Mouse (Mus musculus) forebrain, embryonic 16.5 days (tissue): ENCODE data around the gene Adgb. TPM values are rescaled to one million over a fixed set of nuclear protein-coding genes. Genes with fewer than 3 reads are reported as not detected.

Experiments
- ATAC-seq: fragments of 200-750 bp; cut with Nextera tagmentation; 2 replicates; pipeline ENCODE4 v1.8.0; 2017; ENCODE audit warnings: mild to moderate bottlenecking, moderate library complexity
- H3K27ac ChIP-seq: fragments of 300-500 bp; sonication (generic); 2 replicates; pipeline ENCODE4 v1.5.1; 2014; ENCODE audit warnings: low read length, control low read depth
- H3K27me3 ChIP-seq: fragments of 300-500 bp; sonication (generic); replicated peaks from 2 replicates; pipeline ENCODE4 v1.6.1; 2014; ENCODE audit warnings: low read length; ENCODE audit not compliant: control insufficient read depth, insufficient read depth
- H3K36me3 ChIP-seq: fragments of 300-500 bp; sonication (generic); 2 replicates; pipeline ENCODE4 v1.6.1; 2014; ENCODE audit not compliant: control insufficient read depth, insufficient read depth
- H3K4me1 ChIP-seq: fragments of 300-500 bp; sonication (generic); replicated peaks from 2 replicates; pipeline ENCODE4 v1.6.1; 2014; ENCODE audit warnings: low read length; ENCODE audit not compliant: control insufficient read depth, insufficient read depth
- H3K4me2 ChIP-seq: fragments of 300-500 bp; sonication (generic); 2 replicates; pipeline ENCODE4 v1.6.1; 2014; ENCODE audit warnings: mild to moderate bottlenecking, low read length, control low read depth
- H3K4me3 ChIP-seq: fragments of 300-500 bp; sonication (generic); replicated peaks from 2 replicates; pipeline ENCODE4 v1.5.1; 2014; ENCODE audit warnings: mild to moderate bottlenecking, low read length, control low read depth
- H3K9ac ChIP-seq: fragments of 300-500 bp; sonication (generic); replicated peaks from 2 replicates; pipeline ENCODE4 v1.6.1; 2014; ENCODE audit warnings: low read depth, low read length, control low read depth
- H3K9me3 ChIP-seq: fragments of 300-500 bp; sonication (generic); 2 replicates; pipeline ENCODE4 v1.6.1; 2016; ENCODE audit warnings: low read length; ENCODE audit not compliant: control insufficient read depth
- WGBS: fragments of 180-500 bp; shearing (Covaris S2); extraction: QIAGEN DNeasy Blood & Tissue Kit; methylation state at CpG from one replicate; pipeline ENCODE4 v1.1.7; 2014; 5-methylcytosine and 5-hydroxymethylcytosine counted together
- polyA plus RNA-seq: library from polyadenylated mRNA; unstranded; fragments of >200 nt; fragmentation: Nextera tagmentation; extraction: Ambion mirVana; gene quantifications from 2 replicates; pipeline ENCODE4 v1.2.1, GENCODE M21; 2015

Gene Adgb
- polyA plus RNA-seq, 1 experiment from 2014 or later: 0.11 TPM

GRCm38 (mm10) chr10:10374629-10375028, 97.5 kb downstream of the Adgb start:
- no peak overlapping the region for H3K9ac ChIP-seq
- WGBS: 63% methylated on average over 1 of the region's 1 CpGs
- no peak overlapping the region for H3K27ac ChIP-seq
- H3K4me2 ChIP-seq: no peak overlapping the region
- no peak for ATAC-seq
- H3K9me3 ChIP-seq: no peaks in the 10 kb centered on the region
- no peak overlapping the region for H3K4me3 ChIP-seq
- no peaks in the 10 kb centered on the region for H3K27me3 ChIP-seq
- H3K36me3 ChIP-seq: no peaks in the 10 kb centered on the region
- H3K4me1 ChIP-seq: no peaks in the 10 kb centered on the region

- Histone ChIP-seq H3K36me3 (no peaks in the 10 kb centered on the region), H3K4me3 (no peak overlapping the region), H3K4me1 (no peaks in the 10 kb centered on the region), H3K27me3 (no peaks in the 10 kb centered on the region), H3K9ac (no peak overlapping the region), H3K9me3 (no peaks in the 10 kb centered on the region), H3K27ac (no peak overlapping the region), H3K4me2 (no peak overlapping the region)
- 81% methylated on average over 1 of the region's 1 CpGs for WGBS
- no peak for ATAC-seq
Measured at GRCm38 (mm10) chr10:10364025-10364424, 108.1 kb downstream of the Adgb start.

- no peak overlapping the region for H3K9ac ChIP-seq
- H3K27me3 ChIP-seq: no peaks in the 10 kb centered on the region
- H3K4me3 ChIP-seq: no peak overlapping the region
- H3K9me3 ChIP-seq: no peaks in the 10 kb centered on the region
- H3K4me2 ChIP-seq: no peak overlapping the region
- ATAC-seq: peak; percentile 75
- 12% methylated on average over 3 of the region's 3 CpGs for WGBS
- H3K27ac ChIP-seq: no peak overlapping the region
- H3K4me1 ChIP-seq: no peaks in the 10 kb centered on the region
- no peaks in the 10 kb centered on the region for H3K36me3 ChIP-seq
Measured at GRCm38 (mm10) chr10:10355605-10356227, 116.4 kb downstream of the Adgb start.

- 89% methylated on average over 3 of the region's 3 CpGs for WGBS
- H3K9ac ChIP-seq: no peak overlapping the region
- no peak overlapping the region for H3K4me3 ChIP-seq
- H3K27ac ChIP-seq: no peak overlapping the region
- no peaks in the 10 kb centered on the region for H3K4me1 ChIP-seq
- H3K27me3 ChIP-seq: no peaks in the 10 kb centered on the region
- ATAC-seq: no peak
- no peaks in the 10 kb centered on the region for H3K9me3 ChIP-seq
- no peaks in the 10 kb centered on the region for H3K36me3 ChIP-seq
- H3K4me2 ChIP-seq: no peak overlapping the region
Measured at GRCm38 (mm10) chr10:10352184-10352583, 119.9 kb downstream of the Adgb start.

GRCm38 (mm10) chr10:10350550-10350949, 121.6 kb downstream of the Adgb start:
- Histone ChIP-seq H3K9me3 (no peaks in the 10 kb centered on the region), H3K27me3 (no peaks in the 10 kb centered on the region), H3K4me2 (no peak overlapping the region), H3K4me1 (no peaks in the 10 kb centered on the region), H3K27ac (no peak overlapping the region), H3K36me3 (no peaks in the 10 kb centered on the region), H3K4me3 (no peak overlapping the region), H3K9ac (no peak overlapping the region)
- 86% methylated on average over 3 of the region's 3 CpGs for WGBS
- ATAC-seq: no peak

GRCm38 (mm10) chr10:10343930-10344329, 128.2 kb downstream of the Adgb start:
- H3K27me3 ChIP-seq: no peaks in the 10 kb centered on the region
- H3K4me2 ChIP-seq: no peak overlapping the region
- no peak overlapping the region for H3K9ac ChIP-seq
- WGBS: 94% methylated on average over 3 of the region's 3 CpGs
- no peaks in the 10 kb centered on the region for H3K9me3 ChIP-seq
- no peak overlapping the region for H3K4me3 ChIP-seq
- H3K36me3 ChIP-seq: no peaks in the 10 kb centered on the region
- no peak for ATAC-seq
- no peak overlapping the region for H3K27ac ChIP-seq
- H3K4me1 ChIP-seq: no peaks in the 10 kb centered on the region

- no peak for ATAC-seq
- Histone ChIP-seq H3K4me3 (no peak overlapping the region), H3K9ac (no peak overlapping the region), H3K4me1 (peaks cover 2% of the 10 kb centered on the region), H3K27ac (no peak overlapping the region), H3K4me2 (no peak overlapping the region), H3K9me3 (no peaks in the 10 kb centered on the region), H3K27me3 (no peaks in the 10 kb centered on the region), H3K36me3 (no peaks in the 10 kb centered on the region)
- WGBS: 97% methylated on average over 2 of the region's 2 CpGs
Measured at GRCm38 (mm10) chr10:10325560-10325959, 146.6 kb downstream of the Adgb start.

- H3K36me3 ChIP-seq: no peaks in the 10 kb centered on the region
- no peak overlapping the region for H3K4me3 ChIP-seq
- peaks cover 4% of the 10 kb centered on the region for H3K4me1 ChIP-seq
- H3K9me3 ChIP-seq: no peaks in the 10 kb centered on the region
- H3K9ac ChIP-seq: no peak overlapping the region
- H3K4me2 ChIP-seq: no peak overlapping the region
- no peak for ATAC-seq
- no peaks in the 10 kb centered on the region for H3K27me3 ChIP-seq
- WGBS: 80% methylated on average over 11 of the region's 11 CpGs
- H3K27ac ChIP-seq: no peak overlapping the region
Measured at GRCm38 (mm10) chr10:10322961-10323360, 149.2 kb downstream of the Adgb start.

GRCm38 (mm10) chr10:10321119-10321781, 150.9 kb downstream of the Adgb start:
- H3K27me3 ChIP-seq: no peaks in the 10 kb centered on the region
- peak overlapping the region; percentile 53 for H3K4me2 ChIP-seq
- H3K9ac ChIP-seq: 0 out of 2 replicates have a peak overlapping the region, but pooled peaks have one; percentile 27

More at GRCm38 (mm10) chr10:10321119-10321781, 150.9 kb downstream of the Adgb start:
- WGBS: 12% methylated on average over 20 of the region's 20 CpGs
- ATAC-seq: peak; percentile 97
- no peaks in the 10 kb centered on the region for H3K36me3 ChIP-seq
- H3K9me3 ChIP-seq: no peaks in the 10 kb centered on the region
- H3K27ac ChIP-seq: no peak overlapping the region
- H3K4me1 ChIP-seq: peaks cover 4% of the 10 kb centered on the region
- H3K4me3 ChIP-seq: peak overlapping the region; percentile 31
